ENCODE assay signal across 9 mouse cellular contexts in genomic region chr7:67910528-67910927, GRCm38 (mm10). TPM values are rescaled to one million over a fixed set of nuclear protein-coding genes. Genes with fewer than 3 reads are reported as not detected.
DNase-seq lines count a peak whose midpoint lies in the region; ATAC-seq and TF ChIP-seq lines count a peak whose summit lies in the region.
"Had no signal": no experiment of that assay in that cellular context is flagged by ENCODE, and none has a peak within 500 bp of the region (broad histone marks: within the 10 kb centered on the region; RNA-seq: fewer than 3 reads in every experiment).

No protein-coding gene starts in this region.

- ATAC-seq in hindbrain, postnatal 0 days: no peak
- ATAC-seq in neural tube, embryonic 15.5 days (ENCODE audit: low FRiP score): no peak; the same call in 1 of the 2 replicates
- no peak for ATAC-seq in megakaryocyte-erythroid progenitor cell, adult 5-6 weeks (replicated peaks; ENCODE audit: low FRiP score, low TSS enrichment, poor library complexity, severe bottlenecking)

- peaks cover 19% of the 10 kb centered on the region for H3K4me1 ChIP-seq in forebrain, embryonic 10.5 days
- H3K4me1 ChIP-seq in hindbrain, postnatal 0 days (ENCODE audit: insufficient read depth, low read length): no peaks in the 10 kb centered on the region
- H3K4me1 ChIP-seq in neural tube, embryonic 15.5 days: peaks cover 11% of the 10 kb centered on the region

- H3K36me3 ChIP-seq in forebrain, embryonic 10.5 days (replicated peaks): no peaks in the 10 kb centered on the region
- H3K36me3 ChIP-seq in hindbrain, postnatal 0 days (ENCODE audit: insufficient read depth, low read length): no peaks in the 10 kb centered on the region
- H3K36me3 ChIP-seq in neural tube, embryonic 15.5 days: no peaks in the 10 kb centered on the region
- H3K36me3 ChIP-seq: G1E had no signal

- intact Hi-C loops in left cerebral cortex, adult 2 months (cut with DNase I): no loop called here
- intact Hi-C loops in left cerebral cortex, postnatal 36 days (cut with DNase I): loop anchor here (2.0 kb wide), 1 partner anchor 40 kb away; no protein-coding TSS in a partner anchor

- no peaks in the 10 kb centered on the region for H3K27me3 ChIP-seq in forebrain, embryonic 10.5 days (ENCODE audit: poor library complexity, severe bottlenecking)
- no peaks in the 10 kb centered on the region for H3K27me3 ChIP-seq in hindbrain, postnatal 0 days (ENCODE audit: insufficient read depth, low read length)
- H3K27me3 ChIP-seq in neural tube, embryonic 15.5 days (replicated peaks): no peaks in the 10 kb centered on the region

- 0 out of 2 replicates have a peak overlapping the region, but pooled peaks have one; percentile 13 for H3K9ac ChIP-seq in hindbrain, postnatal 0 days (replicated peaks; ENCODE audit: low read length)
- H3K9ac ChIP-seq in neural tube, embryonic 15.5 days (replicated peaks): no peak overlapping the region

- 50% methylated on average over 10 of the region's 10 CpGs for WGBS in forebrain, embryonic 10.5 days
- 13% methylated on average over 10 of the region's 10 CpGs for WGBS in hindbrain, postnatal 0 days
- 14% methylated on average over 10 of the region's 10 CpGs for WGBS in neural tube, embryonic 15.5 days

- DNase-seq in left cerebral cortex, adult 2 months (ENCODE audit: extremely low spot score in 1 of 2, low spot score in 2 of 2): peak in 1 of 2 experiments; percentile 13
- no peak for DNase-seq in left cerebral cortex, postnatal 36 days (ENCODE audit: low spot score in 2 of 2)
- DNase-seq in forebrain, embryonic 10.5 days (ENCODE audit: extremely low spot score, low spot score): no peak
- peak; percentile 53 for DNase-seq in hindbrain, postnatal 0 days (ENCODE audit: low spot score)
- no peak for DNase-seq in thymus, postnatal 10 days (ENCODE audit: low spot score in 2 of 2)
- no peak for DNase-seq in kidney, adult 9 months

- H3K9me3 ChIP-seq in forebrain, embryonic 10.5 days: no peaks in the 10 kb centered on the region
- H3K9me3 ChIP-seq in hindbrain, postnatal 0 days (ENCODE audit: low read length): no peaks in the 10 kb centered on the region
- H3K9me3 ChIP-seq in neural tube, embryonic 15.5 days (replicated peaks): no peaks in the 10 kb centered on the region

- peak overlapping the region; percentile 11 for H3K4me3 ChIP-seq in left cerebral cortex, adult 2 months
- H3K4me3 ChIP-seq in forebrain, embryonic 10.5 days: peak overlapping the region; percentile 18; the same call in 1 of the 2 replicates
- H3K4me3 ChIP-seq in hindbrain, postnatal 0 days (ENCODE audit: low read length): peak overlapping the region; percentile 5
- peak overlapping the region; percentile 17 for H3K4me3 ChIP-seq in neural tube, embryonic 15.5 days (replicated peaks)

- no peak for TF ChIP-seq CTCF in left cerebral cortex, adult 2 months (IDR thresholded peaks at IDR 0.05)
- no peak for TF ChIP-seq CTCF in hindbrain, postnatal 0 days (IDR thresholded peaks at IDR 0.05; ENCODE audit: low read depth)

- peak overlapping the region; percentile 50 for H3K4me2 ChIP-seq in hindbrain, postnatal 0 days (ENCODE audit: low read depth, low read length)
- peak overlapping the region; percentile 44 for H3K4me2 ChIP-seq in neural tube, embryonic 15.5 days

- peak overlapping the region; percentile 50; the same call in 1 of the 2 replicates for H3K27ac ChIP-seq in left cerebral cortex, adult 2 months
- peak overlapping the region; percentile 81 for H3K27ac ChIP-seq in forebrain, embryonic 10.5 days
- peak overlapping the region; percentile 41; the same call in 1 of the 2 replicates for H3K27ac ChIP-seq in hindbrain, postnatal 0 days
- H3K27ac ChIP-seq in neural tube, embryonic 15.5 days (replicated peaks): peak overlapping the region; percentile 41; the same call in 1 of the 2 replicates

RNA-seq across cellular contexts. Expression of gene Igf1r, which starts 42.1 kb away (rescaled TPM):
- total RNA-seq in left cerebral cortex, adult 2 months (2021): 10 to 100 TPM; 52.7 to 54.3 TPM
- 10 to 100 TPM; 38.4 to 62.0 TPM for total RNA-seq in left cerebral cortex, postnatal 36 days (2021)
- 18.8 and 20.8 TPM in 2 replicates for polyA plus RNA-seq in forebrain, embryonic 10.5 days (2016; fragmentation: Nextera tagmentation; extraction: Ambion mirVana)
- 36.2 and 43.2 TPM in 2 replicates for total RNA-seq in hindbrain, postnatal 0 days (2014; rRNA removed)
- 12.1 and 13.1 TPM in 2 replicates for polyA plus RNA-seq in hindbrain, postnatal 0 days (2015; fragmentation: Nextera tagmentation; extraction: Ambion mirVana)
- 19.0 and 20.8 TPM in 2 replicates for polyA plus RNA-seq in neural tube, embryonic 15.5 days (2015; fragmentation: Nextera tagmentation; extraction: Ambion mirVana)
- 40.8 and 53.2 TPM in 2 replicates for total RNA-seq in megakaryocyte-erythroid progenitor cell, adult 5-6 weeks (2014; fragmentation: Nextera tagmentation)
- total RNA-seq in megakaryocyte-erythroid progenitor cell, adult 5-6 weeks (2017): 21.4 and 27.0 TPM in 2 replicates
